Mouse (Mus musculus) liver, adult 2 months (tissue): ENCODE measurements at regions not wholly inside any gene's neighbourhood (a gene's known extent, or its start where the extent isn't known, plus 50 kb on each side); places are given as distances from the start of the nearest gene placed in this dataset.

Experiments
- CTCF ChIP-seq: fragments of 200-500 bp; IDR thresholded peaks from 2 replicates; pipeline ENCODE4 v1.5.1; 2011; ENCODE audit warnings: low read depth, low read length, control low read depth
- POLR2A ChIP-seq: fragments of 200-500 bp; IDR thresholded peaks from 2 replicates; pipeline ENCODE4 v1.6.1; 2011; ENCODE audit warnings: low read length, control low read depth; ENCODE audit not compliant: insufficient read depth; ENCODE audit errors: extremely low read depth

- TF ChIP-seq POLR2A = no peak
- no peak for TF ChIP-seq CTCF
Observed at GRCm38 (mm10) chr8:30391936-30392335, 2944.5 kb downstream of the Poteg start.
